Mouse (Mus musculus) CH12.LX (cell line): Measurements from ENCODE around the gene Slc43a3. TPM values are rescaled to one million over a fixed set of nuclear protein-coding genes. Genes with fewer than 3 reads are reported as not detected.

Experiments used
- DNase-seq: peaks from one replicate; pipeline ENCODE4 v3.0.0-alpha.2; 2013; ENCODE audit errors: extremely low read depth
- H3K27ac ChIP-seq: 2 replicates; pipeline ENCODE4 v1.5.1; 2012; ENCODE audit warnings: low read depth, mild to moderate bottlenecking, control low read depth, moderate library complexity; ENCODE audit not compliant: insufficient read depth
- H3K27me3 ChIP-seq: replicated peaks from 2 replicates; pipeline ENCODE3; 2012; ENCODE audit warnings: inconsistent platforms
- H3K36me3 ChIP-seq, 2 experiments: replicated peaks in 1 of 2; 2 replicates each; pipeline versions ENCODE3 to v1.6.1; 2012; ENCODE audit warnings: inconsistent platforms in 1 of 2, low read length in 1 of 2, mild to moderate bottlenecking in 1 of 2, mixed read lengths in 1 of 2, moderate library complexity in 1 of 2; ENCODE audit not compliant: control insufficient read depth in 1 of 2, insufficient read depth in 1 of 2
- H3K4me1 ChIP-seq, 2 experiments: 2 replicates each; pipeline ENCODE4 v1.6.1; 2012; ENCODE audit warnings: inconsistent platforms in 1 of 2, moderate library complexity in 1 of 2; ENCODE audit not compliant: insufficient read depth in 2 of 2, control insufficient read depth in 1 of 2
- H3K4me2 ChIP-seq: 2 replicates; pipeline ENCODE4 v1.6.1; 2012; ENCODE audit warnings: low read depth, mild to moderate bottlenecking, control low read depth; ENCODE audit not compliant: poor library complexity, insufficient read depth, severe bottlenecking
- H3K4me3 ChIP-seq, 3 experiments: fragments of 150-350 bp in 1 of 3; sonication (generic) in 1 of 3; replicated peaks in 1 of 3; 2 replicates each; pipeline versions ENCODE3 to v1.5.1; 2011 to 2012; ENCODE audit warnings: low read depth in 2 of 3, low read length in 2 of 3, mild to moderate bottlenecking in 2 of 3, moderate library complexity in 2 of 3, control low read depth in 1 of 3, improper control_type of control experiment in 1 of 3, inconsistent platforms in 1 of 3, mixed read lengths in 1 of 3; ENCODE audit not compliant: poor library complexity in 1 of 3
- H3K79me2 ChIP-seq: replicated peaks from 2 replicates; pipeline ENCODE4 v1.6.1; 2012; ENCODE audit warnings: mild to moderate bottlenecking, moderate library complexity; ENCODE audit not compliant: control insufficient read depth, poor library complexity, insufficient read depth, severe bottlenecking; ENCODE audit errors: extremely low read depth
- H3K9ac ChIP-seq: 2 replicates; pipeline ENCODE4 v1.6.1; 2012; ENCODE audit warnings: low read depth, mild to moderate bottlenecking, control low read depth, moderate library complexity; ENCODE audit not compliant: insufficient read depth
- H3K9me3 ChIP-seq: replicated peaks from 2 replicates; pipeline ENCODE3; 2012; ENCODE audit warnings: low read length, inconsistent platforms, mixed read lengths
- BHLHE40 ChIP-seq: IDR thresholded peaks from 2 replicates; pipeline ENCODE4 v1.6.1; 2011; ENCODE audit warnings: mild to moderate bottlenecking, low read depth, low read length, improper control_type of control experiment
- CHD1 ChIP-seq: IDR thresholded peaks from 2 replicates; pipeline ENCODE4 v1.6.1; 2012; ENCODE audit warnings: low read depth, low read length, improper control_type of control experiment, inconsistent platforms
- CHD2 ChIP-seq: IDR thresholded peaks from 2 replicates; pipeline ENCODE4 v1.6.1; 2011; ENCODE audit warnings: low read length, improper control_type of control experiment
- CTCF ChIP-seq, 2 experiments: IDR thresholded peaks in 1 of 2; conservative IDR thresholded peaks in 1 of 2; 2 replicates each; pipeline ENCODE4 v1.5.1; 2011 to 2012; ENCODE audit warnings: low read depth in 2 of 2, low read length in 2 of 2, improper control_type of control experiment in 1 of 2, inconsistent platforms in 1 of 2, mild to moderate bottlenecking in 1 of 2, moderate library complexity in 1 of 2
- EP300 ChIP-seq: IDR thresholded peaks from 2 replicates; pipeline ENCODE4 v1.6.1; 2011; ENCODE audit warnings: low read length, improper control_type of control experiment
- ETS1 ChIP-seq: conservative IDR thresholded peaks from 2 replicates; pipeline ENCODE4 v1.6.1; 2012; ENCODE audit warnings: low read depth, mild to moderate bottlenecking, inconsistent platforms, low read length, improper control_type of control experiment, moderate library complexity
- GABPA ChIP-seq: IDR thresholded peaks from 2 replicates; pipeline ENCODE4 v1.6.1; 2012; ENCODE audit warnings: low read depth, low read length, improper control_type of control experiment, inconsistent platforms; ENCODE audit not compliant: insufficient replicate concordance
- HCFC1 ChIP-seq: IDR thresholded peaks from 2 replicates; pipeline ENCODE4 v1.6.1; 2012; ENCODE audit warnings: low read depth, mild to moderate bottlenecking, inconsistent platforms, low read length, improper control_type of control experiment
- IRF4 ChIP-seq: IDR thresholded peaks from 2 replicates; pipeline ENCODE4 v1.6.1; 2014; ENCODE audit warnings: low read depth, mild to moderate bottlenecking, inconsistent platforms, low read length, improper control_type of control experiment
- JUN ChIP-seq: IDR thresholded peaks from 2 replicates; pipeline ENCODE4 v1.6.1; 2011; ENCODE audit warnings: low read depth, mild to moderate bottlenecking, low read length, improper control_type of control experiment, moderate library complexity; ENCODE audit not compliant: insufficient read depth
- JUND ChIP-seq: conservative IDR thresholded peaks from 2 replicates; pipeline ENCODE4 v1.6.1; 2011; ENCODE audit warnings: low read depth, low read length, improper control_type of control experiment
- MAFK ChIP-seq: IDR thresholded peaks from 2 replicates; pipeline ENCODE4 v1.6.1; 2011; ENCODE audit warnings: low read length, improper control_type of control experiment; ENCODE audit not compliant: insufficient replicate concordance
- MAX ChIP-seq: IDR thresholded peaks from 2 replicates; pipeline ENCODE4 v1.6.1; 2011; ENCODE audit warnings: low read length, improper control_type of control experiment
- MAZ ChIP-seq: IDR thresholded peaks from 2 replicates; pipeline ENCODE4 v1.6.1; 2012; ENCODE audit warnings: low read depth, mild to moderate bottlenecking, inconsistent platforms, low read length, improper control_type of control experiment, moderate library complexity
- MEF2A ChIP-seq: IDR thresholded peaks from 2 replicates; pipeline ENCODE4 v1.6.1; 2014; ENCODE audit warnings: low read depth, mild to moderate bottlenecking, inconsistent platforms, low read length, improper control_type of control experiment, borderline replicate concordance
- MXI1 ChIP-seq: IDR thresholded peaks from 2 replicates; pipeline ENCODE4 v1.6.1; 2011; ENCODE audit warnings: mild to moderate bottlenecking, low read depth, low read length, improper control_type of control experiment
- MYC ChIP-seq: IDR thresholded peaks from 2 replicates; pipeline ENCODE4 v1.6.1; 2011; ENCODE audit warnings: low read depth, mild to moderate bottlenecking, improper control_type of control experiment, low read length
- NELFE ChIP-seq: IDR thresholded peaks from 2 replicates; pipeline ENCODE4 v1.6.1; 2011; ENCODE audit warnings: low read depth, low read length, improper control_type of control experiment
- NRF1 ChIP-seq: IDR thresholded peaks from 2 replicates; pipeline ENCODE4 v1.6.1; 2014; ENCODE audit warnings: low read depth, mild to moderate bottlenecking, inconsistent platforms, low read length, improper control_type of control experiment, moderate library complexity
- PAX5 ChIP-seq: IDR thresholded peaks from 2 replicates; pipeline ENCODE4 v1.6.1; 2012; ENCODE audit warnings: low read length, inconsistent platforms, mixed read lengths
- POLR2A ChIP-seq: IDR thresholded peaks from 2 replicates; pipeline ENCODE4 v1.6.1; 2011; ENCODE audit warnings: low read depth, mild to moderate bottlenecking, improper control_type of control experiment, low read length
- POLR2AphosphoS2 ChIP-seq: IDR thresholded peaks from 2 replicates; pipeline ENCODE4 v1.6.1; 2011; ENCODE audit warnings: low read depth, low read length, improper control_type of control experiment
- RAD21 ChIP-seq: IDR thresholded peaks from 2 replicates; pipeline ENCODE4 v1.6.1; 2011; ENCODE audit warnings: low read depth, mild to moderate bottlenecking, low read length, improper control_type of control experiment, moderate library complexity
- RCOR1 ChIP-seq: conservative IDR thresholded peaks from 2 replicates; pipeline ENCODE4 v1.6.1; 2012; ENCODE audit warnings: low read depth, mild to moderate bottlenecking, inconsistent platforms, low read length, improper control_type of control experiment
- SIN3A ChIP-seq: IDR thresholded peaks from 2 replicates; pipeline ENCODE4 v1.6.1; 2012; ENCODE audit warnings: low read length, improper control_type of control experiment, inconsistent platforms
- TBP ChIP-seq: conservative IDR thresholded peaks from 2 replicates; pipeline ENCODE4 v1.6.1; 2011; ENCODE audit warnings: low read depth, low read length, improper control_type of control experiment
- TCF12 ChIP-seq: IDR thresholded peaks from 2 replicates; pipeline ENCODE4 v1.6.1; 2014; ENCODE audit warnings: low read depth, mild to moderate bottlenecking, inconsistent platforms, low read length, improper control_type of control experiment
- UBTF ChIP-seq: IDR thresholded peaks from 2 replicates; pipeline ENCODE4 v1.6.1; 2012; ENCODE audit warnings: low read depth, mild to moderate bottlenecking, inconsistent platforms, low read length, improper control_type of control experiment, moderate library complexity
- USF2 ChIP-seq: conservative IDR thresholded peaks from 2 replicates; pipeline ENCODE4 v1.6.1; 2011; ENCODE audit warnings: low read depth, low read length, improper control_type of control experiment
- ZC3H11A ChIP-seq: IDR thresholded peaks from 2 replicates; pipeline ENCODE4 v1.6.1; 2012; ENCODE audit warnings: low read depth, mild to moderate bottlenecking, inconsistent platforms, low read length, improper control_type of control experiment
- ZKSCAN1 ChIP-seq: IDR thresholded peaks from 2 replicates; pipeline ENCODE4 v1.6.1; 2012; ENCODE audit warnings: low read depth, inconsistent platforms, low read length, improper control_type of control experiment, borderline replicate concordance
- ZMIZ1 ChIP-seq: IDR thresholded peaks from 2 replicates; pipeline ENCODE4 v1.6.1; 2012; ENCODE audit warnings: low read depth, mild to moderate bottlenecking, inconsistent platforms, low read length, improper control_type of control experiment
- ZNF384 ChIP-seq: IDR thresholded peaks from 2 replicates; pipeline ENCODE4 v1.6.1; 2012; ENCODE audit warnings: low read depth, low read length, improper control_type of control experiment, inconsistent platforms
- dilution Hi-C: fragments of 300-500 bp; cut with MboI; formaldehyde crosslinking; loops from 2 replicates; pipeline ENCODE4 v1.14.3; 2020; ENCODE audit warnings: low sequenced_read_pairs; ENCODE audit not compliant: extremely low pct_unique_long_range_greater_than_20kb, extremely low pct_ligation_motif_present
- in situ Hi-C: fragments of 300-500 bp; cut with MboI; formaldehyde crosslinking; loops from 3 replicates; pipeline ENCODE4 v1.14.3; 2019; ENCODE audit warnings: low sequenced_read_pairs, low pct_ligation_motif_present, low pct_unique_long_range_greater_than_20kb, mixed read lengths
- polyA plus RNA-seq: library from polyadenylated mRNA; unstranded; fragments of >175 nt; gene quantifications from 2 replicates; pipeline ENCODE4 v1.2.1, GENCODE M21; 2012; ENCODE audit warnings: low read depth; ENCODE audit not compliant: insufficient read length
- total RNA-seq, 2 experiments: library from RNA; depleted of rRNA; stranded (reverse); fragments of 300-350 nt in 1 of 2; fragments of >200 nt in 1 of 2; gene quantifications; 2 replicates each; pipeline ENCODE4 v1.2.3; 2012 to 2014

Gene Slc43a3
- total and polyA plus RNA-seq, 3 experiments: 136 to 174 (median 163) TPM

DNA sequence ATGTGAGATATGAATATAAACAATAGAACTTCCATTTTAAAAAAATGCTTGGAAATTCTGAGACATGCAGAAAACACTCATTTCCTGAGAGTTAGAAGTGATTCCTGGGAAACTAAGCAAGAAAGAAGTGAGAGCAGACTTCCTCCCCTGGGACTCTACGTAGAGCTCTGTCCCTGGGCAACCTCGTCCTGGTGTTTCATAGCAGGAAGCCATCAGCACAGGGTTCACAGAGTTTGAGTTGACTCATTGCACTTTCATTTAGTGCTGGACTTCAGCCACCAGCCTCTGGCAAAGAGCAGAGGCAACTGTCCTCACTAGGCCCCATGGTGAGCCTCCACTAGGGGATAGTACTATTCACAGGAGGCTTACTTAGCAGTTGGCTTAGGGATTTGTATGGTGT is 24.9 kb downstream of the Slc43a3 start (continued):
- TF ChIP-seq MAX (no peak), NRF1 (no peak), SIN3A (peak; percentile 15; the same call in 1 of the 2 replicates), RAD21 (no peak; the same call in 1 of the 2 replicates), IRF4 (peak; percentile 95), POLR2A (peak; percentile 18; the same call in 1 of the 2 replicates), CTCF (conservative IDR thresholded peaks at IDR 0.05 in 1 of 2, IDR thresholded peaks at IDR 0.05 in 1 of 2; ENCODE audit: low read depth in 2 of 2, low read length in 2 of 2) (peak in 1 of 2 experiments; percentile 32; a peak in 1 of 4 replicates), ZKSCAN1 (no peak), UBTF (peak; percentile 90; the same call in 1 of the 2 replicates), MAFK (no peak; the same call in 1 of the 2 replicates), CHD2 (peak; percentile 68; the same call in 1 of the 2 replicates), JUND (peak; percentile 85), PAX5 (no peak), GABPA (no peak), MEF2A (peak; percentile 78; the same call in 1 of the 2 replicates), BHLHE40 (peak; percentile 81)

DNA sequence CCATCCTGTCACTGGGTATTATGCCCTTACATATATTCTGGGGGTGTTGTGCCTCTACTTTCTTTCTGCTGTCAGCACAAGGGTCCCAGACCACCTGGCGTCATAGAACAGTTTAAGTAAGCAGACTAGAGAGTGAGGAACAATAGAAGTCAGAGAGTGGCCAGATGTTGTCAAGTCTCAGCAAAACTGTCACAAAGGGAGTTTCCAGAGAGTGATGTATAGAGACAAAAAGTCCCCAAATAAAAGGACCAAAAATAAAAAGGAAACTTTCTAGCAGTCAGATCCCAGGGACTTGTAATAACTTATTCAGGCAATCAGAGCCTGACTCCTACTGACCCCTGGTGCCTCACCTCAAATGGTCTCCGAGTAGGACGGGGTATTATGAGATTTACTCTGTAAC is 25.5 kb downstream of the Slc43a3 start:
- DNase-seq: no peak
- Histone ChIP-seq H3K79me2 (no peaks in the 10 kb centered on the region), H3K4me2 (peak overlapping the region; percentile 46), H3K27me3 (no peaks in the 10 kb centered on the region), H3K27ac (peak overlapping the region; percentile 94), H3K4me3 (no peak overlapping the region), H3K9ac (peak overlapping the region; percentile 21), H3K4me1 (peaks cover 32 to 97% of the 10 kb centered on the region in 2 experiments), H3K9me3 (peaks cover 3% of the 10 kb centered on the region), H3K36me3 (peaks cover 25 to 41% of the 10 kb centered on the region in 2 experiments)
- in situ Hi-C loops (loop anchor here (5.0 kb wide), 1 partner anchor 40 kb away; no protein-coding TSS in a partner anchor), dilution Hi-C loops (no loop called here)
- TF ChIP-seq EP300 (peak; percentile 75), USF2 (no peak), POLR2AphosphoS2 (no peak), CTCF (conservative IDR thresholded peaks at IDR 0.05 in 1 of 2, IDR thresholded peaks at IDR 0.05 in 1 of 2; ENCODE audit: low read depth in 2 of 2, low read length in 2 of 2) (no peak), MAZ (0 out of 2 replicates have a peak, but pooled peaks have one; percentile 49), MAFK (no peak), PAX5 (no peak), TBP (0 out of 2 replicates have a peak, but pooled peaks have one; percentile 30), NELFE (no peak), TCF12 (peak; percentile 84), HCFC1 (no peak; the same call in 1 of the 2 replicates), ZMIZ1 (no peak), JUND (no peak; the same call in 1 of the 2 replicates), ZKSCAN1 (no peak), MYC (no peak; the same call in 1 of the 2 replicates), MEF2A (peak; percentile 83; the same call in 1 of the 2 replicates), UBTF (no peak), POLR2A (no peak), NRF1 (no peak), ZC3H11A (no peak), ETS1 (peak; percentile 78), IRF4 (peak; percentile 24; the same call in 1 of the 2 replicates), ZNF384 (no peak), CHD1 (peak; percentile 64; the same call in 1 of the 2 replicates), JUN (no peak; the same call in 1 of the 2 replicates), BHLHE40 (peak; percentile 53; the same call in 1 of the 2 replicates), GABPA (no peak), CHD2 (peak; percentile 42), RCOR1 (no peak), MXI1 (no peak), SIN3A (peak; percentile 47; the same call in 1 of the 2 replicates)
